Mouse (Mus musculus): ENCODE measurements around the gene Srpr.

GRCm38 (mm10) chr9:35173331-35173730 lies 26.6 kb upstream of the Srpr start:
- TF ChIP-seq POLR2A (IDR thresholded peaks at IDR 0.05; ENCODE audit: insufficient read depth, low read depth, low read length), result no peak
- TF ChIP-seq CTCF (IDR thresholded peaks at IDR 0.05), result no peak
- TF ChIP-seq EP300 (IDR thresholded peaks at IDR 0.05; ENCODE audit: insufficient read depth, low read depth, low read length), result no peak

Measured in heart, adult 2 months (tissue).